Mouse (Mus musculus): Measurements from ENCODE around the gene Afg3l1. TPM values are rescaled to one million over a fixed set of nuclear protein-coding genes. Genes with fewer than 3 reads are reported as not detected.
A peak's percentile ranks its signal among the peaks of the same experiment; 100 is the strongest.

Gene Afg3l1
- polyA plus RNA-seq, 1 experiment from 2014 or later: 39.4 TPM

GRCm38 (mm10) chr8:123476911-123477736, 579 bp upstream of the Afg3l1 start:
- no peak for TF ChIP-seq CTCF (IDR thresholded peaks at IDR 0.05; ENCODE audit: low read depth)
- 10% methylated on average over 34 of the region's 34 CpGs for WGBS
- Histone ChIP-seq H3K4me1 (ENCODE audit: insufficient read depth) (peaks cover 10% of the 10 kb centered on the region; the same call in 1 of the 2 replicates), H3K27ac (ENCODE audit: low read depth) (peak overlapping the region; percentile 87), H3K27me3 (ENCODE audit: insufficient read depth, low read length) (no peaks in the 10 kb centered on the region), H3K9ac (peak overlapping the region; percentile 65), H3K4me2 (peak overlapping the region; percentile 84), H3K36me3 (ENCODE audit: insufficient read depth) (peaks cover 18% of the 10 kb centered on the region), H3K9me3 (ENCODE audit: low read depth, low read length) (no peaks in the 10 kb centered on the region), H3K4me3 (ENCODE audit: low read depth, low read length) (peak overlapping the region; percentile 64)
- peak; percentile 39 for DNase-seq
- ATAC-seq (ENCODE audit: insufficient read depth): peak; percentile 37; the same call in 1 of the 2 replicates

- 36% methylated on average over 16 of the region's 16 CpGs for WGBS
Observed at GRCm38 (mm10) chr8:123478456-123479218, 934 bp downstream of the Afg3l1 start.

GRCm38 (mm10) chr8:123482627-123483026, 4.9 kb downstream of the Afg3l1 start:
- no peaks in the 10 kb centered on the region for H3K9me3 ChIP-seq (ENCODE audit: low read depth, low read length)
- H3K4me3 ChIP-seq (ENCODE audit: low read depth, low read length): no peak overlapping the region
- no peak overlapping the region for H3K27ac ChIP-seq (ENCODE audit: low read depth)
- peaks cover 7% of the 10 kb centered on the region; the same call in 1 of the 2 replicates for H3K4me1 ChIP-seq (ENCODE audit: insufficient read depth)
- H3K4me2 ChIP-seq: no peak overlapping the region
- ATAC-seq (ENCODE audit: insufficient read depth) (no peak), DNase-seq (peak; percentile 9)
- no peak overlapping the region for H3K9ac ChIP-seq
- no peak for TF ChIP-seq CTCF (IDR thresholded peaks at IDR 0.05; ENCODE audit: low read depth)
- 83% methylated on average over 7 of the region's 7 CpGs for WGBS
- peaks cover 70% of the 10 kb centered on the region for H3K36me3 ChIP-seq (ENCODE audit: insufficient read depth)
- H3K27me3 ChIP-seq (ENCODE audit: insufficient read depth, low read length): no peaks in the 10 kb centered on the region

More at GRCm38 (mm10) chr8:123478456-123479218, 934 bp downstream of the Afg3l1 start:
- no peaks in the 10 kb centered on the region for H3K9me3 ChIP-seq (ENCODE audit: low read depth, low read length)
- H3K4me2 ChIP-seq: peak overlapping the region; percentile 84
- H3K36me3 ChIP-seq (ENCODE audit: insufficient read depth): peaks cover 32% of the 10 kb centered on the region
- no peaks in the 10 kb centered on the region for H3K27me3 ChIP-seq (ENCODE audit: insufficient read depth, low read length)
- peak overlapping the region; percentile 87 for H3K27ac ChIP-seq (ENCODE audit: low read depth)
- ATAC-seq (ENCODE audit: insufficient read depth): 0 out of 2 replicates have a peak, but pooled peaks have one; percentile 1
- peak overlapping the region; percentile 64 for H3K4me3 ChIP-seq (ENCODE audit: low read depth, low read length)
- DNase-seq: peak; percentile 41
- H3K9ac ChIP-seq: peak overlapping the region; percentile 65
- H3K4me1 ChIP-seq (ENCODE audit: insufficient read depth): peaks cover 10% of the 10 kb centered on the region; the same call in 1 of the 2 replicates
- TF ChIP-seq CTCF (IDR thresholded peaks at IDR 0.05; ENCODE audit: low read depth): no peak

GRCm38 (mm10) chr8:123491280-123492075, 13.8 kb downstream of the Afg3l1 start:
- no peak for ATAC-seq (ENCODE audit: insufficient read depth)

GRCm38 (mm10) chr8:123492898-123493297, 15.2 kb downstream of the Afg3l1 start:
- no peak for TF ChIP-seq CTCF (IDR thresholded peaks at IDR 0.05; ENCODE audit: low read depth)
- DNase-seq (no peak), ATAC-seq (ENCODE audit: insufficient read depth) (no peak)
- Histone ChIP-seq H3K4me2 (no peak overlapping the region), H3K27me3 (ENCODE audit: insufficient read depth, low read length) (no peaks in the 10 kb centered on the region), H3K9ac (no peak overlapping the region), H3K9me3 (ENCODE audit: low read depth, low read length) (no peaks in the 10 kb centered on the region), H3K4me1 (ENCODE audit: insufficient read depth) (no peaks in the 10 kb centered on the region), H3K27ac (ENCODE audit: low read depth) (no peak overlapping the region), H3K4me3 (ENCODE audit: low read depth, low read length) (no peak overlapping the region), H3K36me3 (ENCODE audit: insufficient read depth) (peaks cover 95% of the 10 kb centered on the region)
- 95% methylated on average over 9 of the region's 9 CpGs for WGBS

More at GRCm38 (mm10) chr8:123491280-123492075, 13.8 kb downstream of the Afg3l1 start:
- WGBS: 89% methylated on average over 15 of the region's 15 CpGs
- H3K36me3 ChIP-seq (ENCODE audit: insufficient read depth): peaks cover 95% of the 10 kb centered on the region
- no peak overlapping the region for H3K4me3 ChIP-seq (ENCODE audit: low read depth, low read length)
- TF ChIP-seq CTCF (IDR thresholded peaks at IDR 0.05; ENCODE audit: low read depth): no peak
- no peaks in the 10 kb centered on the region for H3K27me3 ChIP-seq (ENCODE audit: insufficient read depth, low read length)
- no peak for DNase-seq
- no peaks in the 10 kb centered on the region for H3K9me3 ChIP-seq (ENCODE audit: low read depth, low read length)
- H3K4me2 ChIP-seq: no peak overlapping the region
- H3K4me1 ChIP-seq (ENCODE audit: insufficient read depth): no peaks in the 10 kb centered on the region
- H3K9ac ChIP-seq: no peak overlapping the region
- H3K27ac ChIP-seq (ENCODE audit: low read depth): no peak overlapping the region

GRCm38 (mm10) chr8:123497699-123498098, 20.0 kb downstream of the Afg3l1 start:
- H3K4me2 ChIP-seq: no peak overlapping the region
- no peaks in the 10 kb centered on the region for H3K4me1 ChIP-seq (ENCODE audit: insufficient read depth)
- DNase-seq (no peak), ATAC-seq (ENCODE audit: insufficient read depth) (no peak)
- H3K27me3 ChIP-seq (ENCODE audit: insufficient read depth, low read length): no peaks in the 10 kb centered on the region
- peaks cover 97% of the 10 kb centered on the region for H3K36me3 ChIP-seq (ENCODE audit: insufficient read depth)
- 89% methylated on average over 4 of the region's 4 CpGs for WGBS
- no peak overlapping the region for H3K27ac ChIP-seq (ENCODE audit: low read depth)
- H3K9ac ChIP-seq: no peak overlapping the region
- TF ChIP-seq CTCF (IDR thresholded peaks at IDR 0.05; ENCODE audit: low read depth): peak; percentile 27
- no peak overlapping the region for H3K4me3 ChIP-seq (ENCODE audit: low read depth, low read length)
- H3K9me3 ChIP-seq (ENCODE audit: low read depth, low read length): no peaks in the 10 kb centered on the region

Measured in lung, embryonic 14.5 days (tissue).